Mouse (Mus musculus): Measurements from ENCODE around the gene Acaa1b.
A peak's percentile ranks its signal among the peaks of the same experiment; 100 is the strongest.

The Acaa1b gene

DNA sequence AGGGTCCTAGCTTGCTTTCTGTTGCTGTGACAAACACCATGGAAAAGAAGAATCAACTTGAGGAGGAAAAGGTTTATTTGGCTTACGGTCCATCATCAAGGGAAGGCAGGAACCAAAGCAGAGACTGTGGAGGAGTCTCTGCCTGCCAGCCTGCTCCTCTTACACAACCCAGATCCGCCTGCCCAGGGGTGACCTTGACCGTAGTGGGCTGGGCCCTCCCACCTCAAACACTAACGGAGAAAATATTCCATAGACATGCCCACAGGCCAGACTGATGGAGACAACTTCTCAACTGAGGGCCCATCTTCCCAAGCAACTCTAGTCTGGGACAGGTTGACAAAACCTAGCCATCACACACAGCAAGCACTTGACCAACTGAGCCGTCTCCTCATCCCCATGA, 14.8 kb downstream of the Acaa1b start:
- no peak for DNase-seq

DNA sequence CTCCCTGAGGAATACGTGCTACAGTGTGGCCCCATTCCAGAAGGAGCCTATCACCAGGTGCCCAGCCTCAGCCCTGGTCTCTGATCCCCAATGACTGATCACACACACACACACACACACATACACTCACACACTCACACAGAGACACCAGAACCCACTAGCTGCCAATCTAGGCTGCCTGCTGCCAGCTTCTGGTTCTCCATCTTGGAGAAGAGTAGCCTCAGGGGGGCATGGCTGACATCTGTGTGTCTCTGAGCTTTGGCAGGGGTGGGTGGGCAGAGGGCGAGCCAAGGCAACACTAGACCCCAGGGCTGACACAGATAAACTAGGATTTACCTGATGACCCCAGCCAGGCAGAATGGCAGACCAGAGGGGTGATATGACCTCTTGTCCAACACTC, 18.1 kb downstream of the Acaa1b start:
- DNase-seq = no peak

DNA sequence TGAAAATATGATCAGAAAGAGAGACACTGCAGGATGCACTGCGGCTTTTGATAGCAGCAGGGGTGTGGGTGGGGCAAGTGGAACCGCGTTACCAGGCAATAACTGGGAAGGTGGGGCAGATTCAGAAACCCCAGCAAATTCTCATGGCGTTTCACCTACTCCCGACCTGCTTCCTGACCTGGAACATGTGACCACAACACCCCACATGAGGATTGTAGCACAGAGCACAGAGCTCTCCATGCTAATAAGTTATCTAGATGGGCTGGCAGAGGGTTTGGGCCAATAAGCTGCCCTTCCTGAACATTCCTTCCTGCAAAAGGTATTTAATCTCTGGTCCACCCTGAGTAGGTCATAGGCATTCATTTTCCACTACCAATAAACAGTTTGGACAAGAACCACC, 26.2 kb downstream of the Acaa1b start:
- DNase-seq = no peak

DNA sequence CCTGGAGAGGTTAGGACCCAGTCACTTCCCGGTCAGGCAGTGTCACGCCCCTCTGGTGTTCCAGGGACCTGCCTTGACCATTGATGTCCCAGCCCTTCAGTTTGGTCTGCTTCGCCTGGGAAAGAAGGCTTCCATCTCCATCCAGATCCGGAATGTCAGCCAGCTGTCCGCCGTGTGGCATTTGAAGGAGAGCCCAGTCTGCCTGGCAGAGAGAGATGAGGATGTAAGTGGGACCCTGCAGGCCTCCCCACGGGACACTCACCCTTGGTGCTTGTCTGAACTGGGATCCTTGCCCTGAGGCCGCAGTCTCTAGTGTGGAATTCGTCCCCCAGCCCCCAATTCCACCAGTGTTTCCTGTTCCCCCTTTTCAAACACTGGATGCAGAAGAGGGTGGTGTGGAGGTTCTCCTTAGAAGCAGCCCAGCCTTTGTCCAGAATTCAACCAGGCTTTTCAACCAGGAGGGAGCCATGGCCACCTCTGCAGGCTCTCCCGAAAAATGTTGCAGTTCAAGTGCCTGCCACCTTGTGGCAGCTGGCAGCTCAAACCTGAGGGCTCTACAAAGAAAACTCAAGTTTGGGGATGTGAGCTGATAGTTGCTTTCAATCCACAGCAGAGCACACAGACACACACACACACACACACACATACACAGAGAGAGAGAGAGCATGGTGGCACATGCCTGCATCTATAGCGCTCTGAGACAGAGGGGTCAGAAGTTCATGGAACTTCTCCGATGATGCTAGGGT, 28.3 kb downstream of the Acaa1b start:
- no peak for DNase-seq

DNA sequence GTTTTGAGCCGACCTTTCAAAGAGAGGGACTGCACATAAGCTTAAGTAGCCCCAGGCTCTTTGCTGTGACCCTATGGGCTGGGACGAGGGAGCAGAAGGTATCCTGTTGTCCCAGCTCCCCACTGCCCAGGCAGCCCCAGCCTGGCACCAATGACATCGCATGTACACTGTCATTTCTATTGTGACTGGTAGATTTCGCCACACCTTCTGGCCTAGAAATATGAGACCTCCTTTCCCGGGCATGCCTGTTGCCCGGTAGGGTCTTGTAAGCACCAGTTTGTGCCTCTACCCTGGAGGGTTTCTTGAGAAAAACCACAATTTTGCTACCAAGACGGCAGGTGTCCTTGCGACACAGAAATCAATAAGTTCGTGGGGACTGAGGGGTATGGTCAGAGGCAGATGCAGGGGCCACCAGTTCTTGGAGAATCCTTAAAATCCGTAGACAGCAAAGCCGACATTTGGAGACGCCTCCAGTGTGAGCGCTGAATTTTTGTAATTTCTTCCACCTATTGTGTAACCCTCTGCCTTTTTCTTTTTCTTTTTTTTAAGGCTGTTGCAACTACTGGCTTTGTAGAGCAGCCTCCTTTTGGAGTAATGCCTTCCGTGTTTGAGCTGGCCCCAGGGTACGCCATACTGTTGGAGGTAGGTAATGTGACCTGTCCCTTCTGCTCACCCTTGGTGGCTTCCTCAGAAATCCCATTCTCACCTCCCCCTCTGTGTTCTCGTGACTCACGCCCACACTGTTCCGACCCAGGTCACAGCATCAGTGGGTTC, 34.1 kb downstream of the Acaa1b start:
- DNase-seq = no peak

DNA sequence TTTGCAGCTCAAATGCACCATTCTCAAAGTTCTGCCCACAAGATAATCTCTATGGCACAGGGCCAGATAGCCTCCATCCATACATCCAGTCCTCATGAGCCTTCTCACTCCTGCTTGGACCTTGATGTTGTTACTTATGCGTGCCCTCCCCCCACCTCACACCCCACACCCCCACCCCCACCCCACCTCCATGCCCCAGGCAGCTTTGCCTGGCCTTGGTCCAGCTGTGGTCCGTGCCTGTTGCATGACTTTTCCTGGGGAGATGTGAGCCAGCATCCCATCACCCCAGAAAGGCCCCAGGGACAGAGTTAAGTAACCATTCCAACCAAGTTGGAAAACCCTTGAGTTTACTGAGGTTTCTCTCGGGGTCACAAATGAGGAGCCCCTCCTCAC, 36.7 kb downstream of the Acaa1b start:
- no peak for DNase-seq

DNA sequence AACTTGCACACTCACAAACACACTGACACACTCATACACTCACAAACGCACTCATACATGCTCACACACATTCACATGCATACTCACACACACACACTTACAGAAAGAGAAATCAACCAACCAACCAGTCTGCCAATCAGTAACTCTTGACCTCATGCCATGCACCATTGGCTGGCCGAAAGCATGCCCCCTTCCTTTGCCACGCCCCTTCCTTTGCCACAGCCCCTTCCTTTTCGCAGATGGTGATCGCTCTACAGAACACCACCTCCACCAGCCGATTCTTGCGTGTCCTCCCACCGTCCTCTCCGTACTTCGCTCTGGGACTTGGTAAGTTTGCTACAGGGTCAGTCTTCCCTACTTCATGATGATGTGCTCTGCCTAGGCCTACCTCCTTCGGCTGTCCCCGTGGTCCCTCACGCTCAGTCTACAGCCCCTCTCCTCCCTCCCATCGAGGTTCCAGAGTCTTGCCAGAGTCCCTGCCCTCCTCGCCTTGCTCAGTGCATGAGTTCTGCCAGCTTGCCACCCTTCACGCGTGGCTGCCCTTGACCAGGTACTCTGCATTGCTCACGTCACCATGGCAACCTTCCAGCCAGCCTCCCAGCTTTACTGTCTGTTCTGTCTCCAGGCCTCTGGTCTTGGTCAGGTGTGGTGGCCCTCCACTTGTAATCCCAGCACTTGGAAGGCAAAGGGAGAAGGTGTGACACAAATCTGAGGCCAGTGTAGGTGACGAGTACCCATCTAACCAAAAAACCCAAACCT, 37.3 kb downstream of the Acaa1b start:
- DNase-seq = no peak

DNA sequence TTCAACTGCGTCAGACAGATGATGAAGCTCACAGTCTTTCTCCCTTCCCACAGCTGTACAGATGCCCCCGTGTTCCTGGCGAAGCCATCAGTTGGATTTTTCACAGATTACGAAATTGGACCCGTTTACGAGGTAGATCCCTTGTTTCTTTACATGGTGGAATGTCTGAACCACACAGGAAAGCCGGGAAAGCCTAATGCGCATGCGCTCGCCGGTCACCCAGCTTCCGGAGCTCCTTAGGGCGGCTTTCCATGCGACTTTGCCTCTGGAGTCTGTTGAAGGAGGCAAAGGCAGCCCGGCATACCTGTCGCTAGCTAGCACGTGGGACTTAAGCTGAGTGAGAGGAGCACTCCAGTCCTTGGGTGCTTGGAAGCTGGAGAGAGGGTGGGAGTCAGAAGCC, 42.0 kb downstream of the Acaa1b start:
- no peak for DNase-seq

DNA sequence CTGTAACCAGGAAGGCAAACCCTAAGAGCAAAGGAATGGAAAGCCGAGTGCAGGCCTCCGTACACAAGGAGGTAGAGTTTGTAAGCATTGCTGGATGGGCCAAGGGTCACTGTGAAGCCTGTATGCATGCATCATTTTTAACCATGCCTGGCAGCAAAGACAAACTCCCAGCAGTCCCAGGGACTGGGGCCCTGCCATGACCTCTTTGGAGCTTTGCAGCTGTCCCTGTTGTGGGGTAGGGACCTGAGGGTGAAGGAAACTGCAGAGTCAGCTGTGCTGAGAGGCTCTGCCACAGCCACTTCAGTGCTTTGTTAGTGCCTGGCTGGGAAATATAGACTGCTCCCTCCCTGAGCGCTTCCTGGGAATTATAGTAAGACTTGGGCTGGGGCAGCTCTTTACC, 46.3 kb downstream of the Acaa1b start:
- DNase-seq = no peak

DNA sequence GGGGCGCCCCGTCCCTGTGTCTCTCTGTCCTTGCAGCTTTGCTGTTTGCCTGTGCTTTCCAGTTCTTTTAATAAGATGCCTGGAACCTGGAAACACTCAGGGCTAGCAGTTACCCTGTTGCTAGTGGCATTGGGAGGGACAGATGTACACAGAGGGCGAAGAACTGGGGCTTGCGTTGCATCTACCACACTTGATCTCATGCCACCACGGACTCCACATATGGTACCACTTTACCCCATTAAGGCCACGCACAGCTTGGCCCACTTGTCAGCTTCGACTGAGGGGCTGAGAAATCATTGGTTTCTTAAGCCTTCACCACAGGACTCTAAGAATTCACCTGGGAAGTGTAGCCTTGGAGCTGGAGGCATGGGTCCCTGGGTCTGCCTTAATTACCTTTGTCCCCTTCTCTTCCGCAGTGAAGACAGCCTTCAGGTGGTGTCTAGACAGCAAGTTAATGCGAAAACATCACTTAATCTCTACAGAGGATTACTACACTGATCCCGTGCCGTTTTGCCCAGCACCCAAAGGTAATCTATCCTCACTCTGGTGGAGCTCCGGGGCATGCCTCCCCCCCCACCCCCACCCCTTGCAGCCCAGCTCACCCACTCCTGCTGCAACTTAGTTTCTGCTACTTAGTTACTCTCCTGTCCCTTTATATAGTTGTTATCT, 47.1 kb downstream of the Acaa1b start:
- no peak for DNase-seq

DNA sequence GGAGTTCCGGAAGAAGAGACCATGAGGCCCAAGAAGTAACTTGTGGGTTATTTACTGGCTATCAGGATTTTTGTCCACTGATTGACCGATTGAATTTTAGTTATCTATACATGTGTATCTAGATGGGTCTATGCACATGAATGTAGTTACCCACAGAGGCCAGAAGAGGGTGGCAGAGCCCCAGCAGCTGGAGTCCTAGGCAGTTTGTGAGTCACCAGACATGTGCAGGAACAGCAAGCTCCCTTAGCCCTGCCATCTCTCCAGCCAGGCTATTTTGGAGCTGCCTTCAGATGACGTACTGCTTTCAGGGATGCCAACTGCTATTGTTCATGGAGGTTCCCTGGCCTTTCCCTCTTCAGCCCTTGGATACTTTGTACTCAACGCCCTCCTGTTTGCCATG, 49.3 kb downstream of the Acaa1b start:
- no peak for DNase-seq

DNA sequence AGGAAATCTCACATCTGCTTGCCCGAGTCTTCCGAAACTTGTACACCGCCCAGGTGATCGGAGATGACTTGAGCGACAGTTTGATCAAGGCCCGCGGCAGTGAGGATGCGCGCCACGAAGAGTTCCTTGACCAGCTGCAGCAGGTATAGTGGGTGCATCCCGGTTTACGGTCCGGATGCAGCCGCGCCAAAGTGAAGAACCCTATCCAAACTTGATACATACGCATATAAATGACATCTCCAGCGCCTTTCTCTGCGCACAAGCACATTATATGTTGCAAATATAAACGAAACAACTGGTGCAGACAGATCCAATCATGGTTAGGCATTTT, 54.1 kb downstream of the Acaa1b start:
- no peak for DNase-seq

DNA sequence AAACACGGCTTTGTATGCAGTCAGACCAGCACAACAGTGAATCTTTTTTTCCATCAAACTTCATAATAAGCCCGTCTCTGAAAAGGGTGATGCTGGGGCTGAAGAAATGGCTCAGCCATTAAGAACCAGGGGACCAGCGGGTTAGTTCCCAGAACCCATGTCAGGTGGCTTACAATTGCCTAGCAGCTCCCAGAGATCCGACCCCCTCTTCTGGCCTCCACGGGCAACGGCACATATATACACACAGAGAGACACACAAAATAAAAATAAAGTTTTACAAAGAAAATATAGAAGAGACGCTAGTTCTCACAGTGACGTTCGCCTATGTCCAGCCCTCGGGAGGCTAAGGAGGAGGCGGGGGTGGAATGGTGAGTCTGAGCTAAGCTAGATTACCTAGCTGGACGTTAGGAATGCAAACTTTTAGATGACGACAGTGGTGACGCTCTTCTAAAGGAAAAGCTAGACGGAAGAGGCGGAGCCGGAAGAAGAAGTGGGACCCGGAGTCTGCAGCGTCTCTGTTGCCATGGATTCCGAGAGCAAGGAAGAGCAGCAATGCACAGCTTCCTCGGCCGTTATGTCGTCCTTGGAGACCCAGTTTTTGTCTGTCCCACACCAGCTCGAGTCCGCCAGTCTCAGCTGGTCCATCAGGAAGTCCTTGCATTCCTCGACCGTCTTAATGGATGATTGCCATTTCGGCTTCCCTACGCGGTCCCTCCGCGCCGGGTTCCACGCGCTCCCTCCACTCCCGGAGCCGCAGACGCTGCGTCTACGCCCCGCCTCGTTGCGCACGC, 54.7 kb downstream of the Acaa1b start, which contains the start of gene Dlec1:
Gene Dlec1, plus strand, starts transcription at position 487 of the 791 bp plus-strand sequence.
- DNase-seq = peak; percentile 83 to 86

DNA sequence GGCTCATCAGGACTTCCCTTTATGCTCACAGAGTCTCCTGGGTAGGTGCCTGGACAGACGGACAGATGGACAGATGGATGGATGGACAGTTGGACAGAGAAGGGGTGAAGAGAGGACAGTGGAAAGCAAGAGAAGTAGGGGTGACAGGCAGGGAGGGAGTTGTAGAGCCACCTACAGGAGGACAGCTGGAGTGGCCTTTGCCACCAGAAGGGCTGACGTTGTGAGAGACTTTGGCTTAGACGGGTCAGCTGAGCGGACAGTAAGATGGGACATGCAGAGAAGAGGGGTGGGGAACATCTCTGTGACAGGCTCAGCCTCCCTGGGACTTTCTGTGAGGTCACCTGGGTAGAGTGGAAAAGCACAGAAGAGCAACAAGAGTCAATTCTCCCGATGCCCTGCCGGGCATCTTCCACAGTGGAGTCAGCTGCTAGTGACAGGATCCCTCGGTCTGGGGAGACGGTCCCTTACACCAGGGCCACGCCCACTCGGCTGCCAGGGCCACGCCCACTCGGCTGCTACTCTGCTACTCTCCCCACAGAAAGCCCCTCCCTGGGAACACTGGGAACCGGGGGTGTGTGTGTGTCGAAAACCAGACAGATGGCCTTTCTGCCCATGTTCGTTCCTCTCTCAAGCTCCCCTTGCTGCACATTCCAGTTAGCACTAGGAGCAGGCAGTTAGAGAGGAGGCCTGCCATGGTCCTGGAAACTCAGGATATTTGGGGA, 56.6 kb downstream of the Acaa1b start:
- DNase-seq = peak; percentile 22 to 36
